Mouse (Mus musculus) ES-E14 (cell line): Measurements from ENCODE around the gene Dlgap4.

Experiments used
- CHD2 ChIP-seq: IDR thresholded peaks from 2 replicates; pipeline ENCODE4 v1.6.1; 2014; ENCODE audit warnings: mild to moderate bottlenecking, low read depth, low read length, inconsistent platforms
- HCFC1 ChIP-seq: IDR thresholded peaks from 2 replicates; pipeline ENCODE4 v1.6.1; 2012; ENCODE audit warnings: low read length, inconsistent platforms, borderline replicate concordance; ENCODE audit not compliant: insufficient read depth
- ZC3H11A ChIP-seq: IDR thresholded peaks from 2 replicates; pipeline ENCODE4 v1.6.1; 2012; ENCODE audit warnings: low read depth, mild to moderate bottlenecking, inconsistent platforms, low read length, borderline replicate concordance

DNA sequence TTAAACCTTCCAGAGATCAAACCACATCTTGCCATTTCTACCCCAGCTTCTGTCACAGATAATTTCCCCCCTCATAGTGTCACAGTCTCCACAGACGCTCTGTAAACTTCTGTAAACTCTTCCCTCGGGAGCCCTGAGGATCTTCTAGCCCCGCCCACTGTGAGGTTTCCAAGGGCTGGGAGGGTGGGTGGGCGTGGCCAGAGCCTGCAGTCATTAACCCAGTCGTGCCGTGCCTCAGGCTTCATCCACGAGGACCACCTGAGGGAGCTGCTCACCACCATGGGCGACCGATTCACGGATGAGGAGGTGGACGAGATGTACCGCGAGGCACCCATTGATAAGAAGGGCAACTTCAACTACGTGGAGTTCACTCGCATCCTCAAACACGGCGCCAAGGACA lies 167.2 kb downstream of the Dlgap4 start:
- no peak for TF ChIP-seq CHD2
- TF ChIP-seq HCFC1: no peak
- TF ChIP-seq ZC3H11A: no peak
